Mouse (Mus musculus) C3H10T1/2 (cell line): ENCODE results near the gene Cisd1. TPM values are rescaled to one million over a fixed set of nuclear protein-coding genes. Genes with fewer than 3 reads are reported as not detected.

Experiments
- polyA plus RNA-seq, 2 experiments: library from polyadenylated mRNA; unstranded; fragments of >200 nt; fragmentation: generic; extraction: Trizol; gene quantifications; one replicate each; pipeline ENCODE4 v1.2.1; 2012; ENCODE audit warnings: missing spikeins in 2 of 2

Cisd1 gene
- 100 to 1,000 TPM; 116 to 133 TPM for polyA plus RNA-seq

GRCm38 (mm10) chr10:71344579-71345143 lies at the start of gene Cisd1:
Cisd1 (minus strand) TSS chr10:71344954.

GRCm38 (mm10) chr10:71347509-71347949 lies 2.8 kb upstream of the Cisd1 start, which contains the start of gene Ipmk:
Ipmk (plus strand) TSS chr10:71347763.

GRCm38 (mm10) chr10:71285126-71285580 lies 59.6 kb downstream of the Cisd1 start, which contains the start of gene Ube2d1:
Ube2d1 (minus strand) TSS chr10:71285262.

Other genes with a start within 250 kb of the Cisd1 start
- gene Bicc1, start 185.3 kb downstream of the Cisd1 start, polyA plus RNA-seq, result 10 to 100 TPM in 1 of 2 experiments, 1 to 10 TPM in 1; 2.9 to 29.7 TPM
- gene Tfam, start 106.7 kb downstream of the Cisd1 start, polyA plus RNA-seq, result 10 to 100 TPM in 1 of 2 experiments, 1 to 10 TPM in 1; 2.6 to 20.8 TPM
- gene Ube2d1, start 59.7 kb downstream of the Cisd1 start, polyA plus RNA-seq, result 10 to 100 TPM; 11.3 to 40.5 TPM
- 10 to 100 TPM in 1 of 2 experiments, 1 to 10 TPM in 1; 6.1 to 10.1 TPM for gene Ipmk, start 2.8 kb upstream of the Cisd1 start, polyA plus RNA-seq